Mouse (Mus musculus): Measurements from ENCODE around the gene Sh3pxd2a. TPM values are rescaled to one million over a fixed set of nuclear protein-coding genes. Genes with fewer than 3 reads are reported as not detected.
A peak's percentile ranks its signal among the peaks of the same experiment; 100 is the strongest.

Sh3pxd2a gene
- polyA plus RNA-seq, 1 experiment from 2014 or later: 0.82 TPM

DNA sequence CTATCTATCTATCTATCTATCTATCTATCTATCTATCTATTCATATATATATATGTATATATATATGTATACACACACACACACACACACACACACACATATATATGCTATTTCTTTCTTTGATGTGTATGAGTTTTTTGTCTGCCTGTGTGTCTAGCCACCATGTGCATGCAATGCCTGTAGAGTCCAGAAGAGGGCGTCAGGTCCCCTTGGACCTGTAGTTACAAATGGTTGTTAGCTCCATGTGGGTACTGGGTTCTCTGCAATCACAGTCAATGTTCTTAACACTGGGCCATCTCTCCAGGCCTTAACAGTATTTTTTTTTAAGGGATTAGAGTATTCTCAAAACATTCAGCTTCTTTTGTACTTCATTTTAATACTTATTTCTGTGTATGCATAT, 250.7 kb downstream of the Sh3pxd2a start:
- no peaks in the 10 kb centered on the region for H3K36me3 ChIP-seq (replicated peaks; ENCODE audit: insufficient read depth, low read length)
- no peak overlapping the region for H3K27ac ChIP-seq (ENCODE audit: low read depth)
- DNase-seq (no peak), ATAC-seq (no peak)
- peak; percentile 51 for TF ChIP-seq CTCF (IDR thresholded peaks at IDR 0.05; ENCODE audit: low read depth)
- TF ChIP-seq EP300 (IDR thresholded peaks at IDR 0.05; ENCODE audit: low read depth): no peak
- no peak overlapping the region for H3K4me3 ChIP-seq (ENCODE audit: low read depth, low read length)
- H3K9me3 ChIP-seq (ENCODE audit: low read length): no peaks in the 10 kb centered on the region
- 42% methylated on average over 1 of the region's 1 CpGs for WGBS (ENCODE audit: insufficient replicate concordance)
- H3K4me2 ChIP-seq (ENCODE audit: low read depth, low read length): no peak overlapping the region
- H3K9ac ChIP-seq (replicated peaks): no peak overlapping the region
- H3K27me3 ChIP-seq (ENCODE audit: insufficient read depth, low read length): no peaks in the 10 kb centered on the region
- H3K4me1 ChIP-seq (ENCODE audit: insufficient read depth): no peaks in the 10 kb centered on the region; the same call in 1 of the 2 replicates

DNA sequence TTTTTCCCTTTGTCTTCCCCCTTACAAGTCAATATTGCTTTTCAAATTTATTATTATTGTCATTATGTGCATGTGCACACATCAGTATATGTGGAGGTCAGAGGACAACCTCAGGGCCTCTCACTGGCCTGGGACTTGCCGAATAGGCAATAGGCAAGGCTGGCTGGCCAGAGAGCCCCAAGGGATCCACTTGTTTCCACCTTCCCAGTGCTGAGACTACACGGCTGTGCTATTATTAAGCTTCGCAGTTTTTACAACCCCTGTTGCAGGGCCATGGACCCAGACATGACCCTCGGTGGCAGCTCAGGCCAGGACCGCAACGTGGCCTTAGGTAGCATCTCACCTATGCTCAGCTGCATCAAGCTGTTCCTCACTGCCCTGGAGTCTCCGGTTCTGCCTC, 251.8 kb downstream of the Sh3pxd2a start:
- ATAC-seq (no peak), DNase-seq (no peak)
- Histone ChIP-seq H3K4me2 (ENCODE audit: low read depth, low read length) (no peak overlapping the region), H3K4me3 (ENCODE audit: low read depth, low read length) (no peak overlapping the region), H3K4me1 (ENCODE audit: insufficient read depth) (no peaks in the 10 kb centered on the region; the same call in 1 of the 2 replicates), H3K9ac (replicated peaks) (no peak overlapping the region), H3K27me3 (ENCODE audit: insufficient read depth, low read length) (no peaks in the 10 kb centered on the region), H3K36me3 (replicated peaks; ENCODE audit: insufficient read depth, low read length) (no peaks in the 10 kb centered on the region), H3K9me3 (ENCODE audit: low read length) (no peaks in the 10 kb centered on the region), H3K27ac (ENCODE audit: low read depth) (no peak overlapping the region)
- WGBS (ENCODE audit: insufficient replicate concordance): 79% methylated on average over 7 of the region's 7 CpGs
- TF ChIP-seq CTCF (IDR thresholded peaks at IDR 0.05; ENCODE audit: low read depth) (no peak), EP300 (IDR thresholded peaks at IDR 0.05; ENCODE audit: low read depth) (no peak)

DNA sequence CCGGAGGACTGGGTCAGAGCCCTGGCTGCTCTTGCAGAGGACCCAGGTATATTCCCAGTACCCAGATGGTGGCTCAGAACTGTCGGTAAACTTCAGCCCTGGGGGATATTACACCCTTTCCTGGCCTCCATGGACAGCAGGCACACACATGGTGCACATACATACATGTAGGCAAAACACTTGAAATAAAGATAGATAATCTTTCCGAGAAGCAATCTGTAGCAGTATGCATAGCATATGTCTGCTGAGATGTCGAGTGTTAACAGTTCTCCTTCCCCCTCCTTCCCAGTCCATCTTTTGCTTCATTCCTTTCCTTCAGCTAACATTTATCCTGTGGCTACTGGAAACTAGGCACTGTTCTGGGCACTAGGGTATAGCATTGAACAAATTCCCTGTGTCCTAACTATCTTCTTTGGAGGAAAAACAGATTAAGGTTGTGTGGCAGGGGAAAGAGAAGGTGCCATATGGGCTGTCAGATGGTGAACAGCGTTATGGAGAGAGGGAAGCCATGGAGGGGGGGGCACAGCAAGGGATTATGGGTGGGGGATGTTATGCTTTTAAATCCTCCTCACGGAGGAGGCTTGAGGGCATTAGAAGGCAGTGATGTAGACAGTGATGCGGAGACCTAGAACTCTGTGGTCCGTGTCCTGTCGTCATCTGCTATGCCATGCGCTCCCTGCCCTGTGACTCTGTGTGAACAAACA, 252.4 kb downstream of the Sh3pxd2a start:
- WGBS (ENCODE audit: insufficient replicate concordance): 76% methylated on average over 10 of the region's 10 CpGs
- DNase-seq (no peak), ATAC-seq (no peak)
- Histone ChIP-seq H3K4me1 (ENCODE audit: insufficient read depth) (no peaks in the 10 kb centered on the region; the same call in 1 of the 2 replicates), H3K9me3 (ENCODE audit: low read length) (no peaks in the 10 kb centered on the region), H3K4me2 (ENCODE audit: low read depth, low read length) (no peak overlapping the region), H3K36me3 (replicated peaks; ENCODE audit: insufficient read depth, low read length) (no peaks in the 10 kb centered on the region), H3K27me3 (ENCODE audit: insufficient read depth, low read length) (no peaks in the 10 kb centered on the region), H3K4me3 (ENCODE audit: low read depth, low read length) (no peak overlapping the region), H3K9ac (replicated peaks) (no peak overlapping the region), H3K27ac (ENCODE audit: low read depth) (no peak overlapping the region)
- no peak for TF ChIP-seq CTCF (IDR thresholded peaks at IDR 0.05; ENCODE audit: low read depth)
- TF ChIP-seq EP300 (IDR thresholded peaks at IDR 0.05; ENCODE audit: low read depth): no peak

DNA sequence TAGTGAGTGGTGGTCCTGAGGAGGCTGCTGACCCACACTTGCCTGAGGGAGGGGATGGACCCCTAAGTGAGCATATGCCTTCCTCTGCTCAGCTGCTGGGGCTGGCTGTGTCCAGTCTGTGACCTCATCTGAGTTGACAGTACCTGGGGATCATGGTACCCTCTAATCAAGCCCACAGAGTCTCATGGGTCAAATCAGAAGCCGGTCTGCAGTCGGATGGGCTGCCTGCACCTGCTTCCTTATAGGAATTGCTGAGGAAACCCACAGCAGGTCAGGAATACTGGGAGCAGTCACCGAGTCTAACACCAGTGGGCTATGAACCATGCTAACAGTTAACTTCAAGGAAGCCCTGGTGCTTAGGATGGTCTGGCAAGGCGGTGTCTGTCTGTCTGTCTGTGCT, 253.8 kb downstream of the Sh3pxd2a start:
- 75% methylated on average over 4 of the region's 4 CpGs for WGBS (ENCODE audit: insufficient replicate concordance)

More for the DNA sequence above, 253.8 kb downstream of the Sh3pxd2a start:
- no peak for DNase-seq
- H3K9me3 ChIP-seq (ENCODE audit: low read length): no peaks in the 10 kb centered on the region
- no peak for ATAC-seq
- H3K4me1 ChIP-seq (ENCODE audit: insufficient read depth): no peaks in the 10 kb centered on the region
- H3K9ac ChIP-seq (replicated peaks): no peak overlapping the region
- TF ChIP-seq EP300 (IDR thresholded peaks at IDR 0.05; ENCODE audit: low read depth) (no peak), CTCF (IDR thresholded peaks at IDR 0.05; ENCODE audit: low read depth) (no peak)
- no peak overlapping the region for H3K4me2 ChIP-seq (ENCODE audit: low read depth, low read length)
- H3K27ac ChIP-seq (ENCODE audit: low read depth): no peak overlapping the region
- H3K4me3 ChIP-seq (ENCODE audit: low read depth, low read length): no peak overlapping the region
- no peaks in the 10 kb centered on the region for H3K27me3 ChIP-seq (ENCODE audit: insufficient read depth, low read length)
- H3K36me3 ChIP-seq (replicated peaks; ENCODE audit: insufficient read depth, low read length): no peaks in the 10 kb centered on the region

Small RNAs within 50 kb of the gene (microRNA-seq; reads per million reads assigned to microRNA genes)
- gene Mir6995: not detected

Other genes starting within 250 kb of the Sh3pxd2a start
- gene Stn1, start 73.1 kb upstream of the Sh3pxd2a start, polyA plus RNA-seq (2015; fragmentation: Nextera tagmentation; extraction: Ambion mirVana): 4.4 and 5.4 TPM in 2 replicates
- 6.0 and 6.5 TPM in 2 replicates for gene Slk, start 115.3 kb upstream of the Sh3pxd2a start, polyA plus RNA-seq (2015; fragmentation: Nextera tagmentation; extraction: Ambion mirVana)
- gene Col17a1, start 227.7 kb upstream of the Sh3pxd2a start, polyA plus RNA-seq (2015; fragmentation: Nextera tagmentation; extraction: Ambion mirVana): 0.11 and 0.14 TPM in 2 replicates

Data from liver, postnatal 0 days (tissue).